ENCODE assay signal across 8 mouse cellular contexts in genomic region chr11:77467157-77467556, GRCm38 (mm10). TPM values are rescaled to one million over a fixed set of nuclear protein-coding genes. Genes with fewer than 3 reads are reported as not detected.
DNase-seq lines count a peak whose midpoint lies in the region; ATAC-seq and TF ChIP-seq lines count a peak whose summit lies in the region.

No protein-coding gene starts in this region.

- WGBS in intestine, embryonic 16.5 days = 3% methylated on average over 25 of the region's 25 CpGs
- 11% methylated on average over 10 of the region's 25 CpGs for WGBS in limb, embryonic 14.5 days

- no peak overlapping the region for H3K27ac ChIP-seq in left cerebral cortex, adult 2 months
- H3K27ac ChIP-seq in intestine, embryonic 16.5 days (ENCODE audit: low read length) = no peak overlapping the region
- H3K27ac ChIP-seq in limb, embryonic 14.5 days (replicated peaks; ENCODE audit: low read depth, low read length) = no peak overlapping the region

- H3K27me3 ChIP-seq in intestine, embryonic 16.5 days (replicated peaks; ENCODE audit: control insufficient read depth, insufficient read depth, low read length) = peaks cover 44% of the 10 kb centered on the region
- peaks cover 48% of the 10 kb centered on the region for H3K27me3 ChIP-seq in limb, embryonic 14.5 days (ENCODE audit: control insufficient read depth, insufficient read depth, low read length)

- peak; percentile 70 to 73 for DNase-seq in left cerebral cortex, adult 2 months (ENCODE audit: extremely low spot score in 1 of 2, low spot score in 2 of 2)
- no peak for DNase-seq in left cerebral cortex, adult 8-10 months (ENCODE audit: low spot score in 2 of 2)
- DNase-seq in brain, adult 2 months (ENCODE audit: low read depth, low spot score) = peak; percentile 75
- peak; percentile 80 for DNase-seq in gastrocnemius, postnatal 14 days
- DNase-seq in limb, embryonic 14.5 days (ENCODE audit: low spot score) = no peak
- peak; percentile 90 for DNase-seq in naive thymus-derived CD4-positive, alpha-beta T cell, adult 2 months (ENCODE audit: low read depth)
- peak; percentile 75 for DNase-seq in testis, postnatal 14 days (ENCODE audit: low spot score)

- H3K4me2 ChIP-seq in intestine, embryonic 16.5 days (ENCODE audit: low read depth, low read length) = peak overlapping the region; percentile 41
- H3K4me2 ChIP-seq in limb, embryonic 14.5 days (replicated peaks; ENCODE audit: low read depth, low read length, severe bottlenecking) = no peak overlapping the region

- no peaks in the 10 kb centered on the region for H3K9me3 ChIP-seq in intestine, embryonic 16.5 days (ENCODE audit: control insufficient read depth, low read length)
- no peaks in the 10 kb centered on the region for H3K9me3 ChIP-seq in limb, embryonic 14.5 days (ENCODE audit: control insufficient read depth, low read length)

- H3K36me3 ChIP-seq in intestine, embryonic 16.5 days (ENCODE audit: control insufficient read depth, insufficient read depth, low read length) = no peaks in the 10 kb centered on the region; the same call in 1 of the 2 replicates
- H3K36me3 ChIP-seq in limb, embryonic 14.5 days (ENCODE audit: control insufficient read depth, insufficient read depth, low read length) = peaks cover 13% of the 10 kb centered on the region

- peak; percentile 75 for TF ChIP-seq CTCF in left cerebral cortex, adult 2 months (IDR thresholded peaks at IDR 0.05)

- TF ChIP-seq POLR2A in limb, embryonic 14.5 days (IDR thresholded peaks at IDR 0.05; ENCODE audit: borderline replicate concordance, extremely low read depth, insufficient read depth, insufficient read length) = no peak

- intact Hi-C loops in left cerebral cortex, adult 2 months (cut with DNase I) = no loop called here
- intact Hi-C loops in gastrocnemius, postnatal 14 days (cut with DNase I; ENCODE audit: low total_unique reads) = no loop called here

- peak; percentile 71 for ATAC-seq in intestine, embryonic 16.5 days
- ATAC-seq in limb, embryonic 14.5 days (ENCODE audit: low FRiP score, low read depth) = no peak

- H3K9ac ChIP-seq in intestine, embryonic 16.5 days (ENCODE audit: low read depth, low read length) = no peak overlapping the region
- H3K9ac ChIP-seq in limb, embryonic 14.5 days (ENCODE audit: low read depth, low read length, severe bottlenecking) = no peak overlapping the region; the same call in 1 of the 2 replicates

- H3K4me3 ChIP-seq in left cerebral cortex, adult 2 months = no peak overlapping the region
- peak overlapping the region; percentile 21; the same call in 1 of the 2 replicates for H3K4me3 ChIP-seq in intestine, embryonic 16.5 days (ENCODE audit: low read length)
- H3K4me3 ChIP-seq in limb, embryonic 14.5 days (replicated peaks; ENCODE audit: low read length) = peak overlapping the region; percentile 8; the same call in 1 of the 2 replicates

- H3K4me1 ChIP-seq in intestine, embryonic 16.5 days (ENCODE audit: control insufficient read depth, insufficient read depth, low read length) = peaks cover 9% of the 10 kb centered on the region
- peaks cover 6% of the 10 kb centered on the region; the same call in 1 of the 2 replicates for H3K4me1 ChIP-seq in limb, embryonic 14.5 days (ENCODE audit: control insufficient read depth, insufficient read depth, low read length)

RNA-seq across cellular contexts. Expression of gene Coro6, which starts 4.9 kb away (rescaled TPM):
- total RNA-seq in left cerebral cortex, adult 2 months (2021) = 10 to 100 TPM; 48.9 to 57.9 TPM
- 10 to 100 TPM; 48.9 to 51.4 (median 50.4) TPM for total RNA-seq in left cerebral cortex, adult 8-10 months (2022)
- 10 to 100 TPM; 79.2 to 80.8 TPM for total RNA-seq in gastrocnemius, postnatal 14 days (2021)
- not detected in 2 replicates for polyA plus RNA-seq in intestine, embryonic 16.5 days (2015; fragmentation: Nextera tagmentation; extraction: Ambion mirVana)
- polyA plus RNA-seq in limb, embryonic 14.5 days (2012; rRNA removed) = 10.3 and 10.5 TPM in 2 replicates
- 1.5 and 2.3 TPM in 2 replicates for polyA plus RNA-seq in limb, embryonic 14.5 days (2014; fragmentation: Nextera tagmentation; extraction: Ambion mirVana)

RNA-seq across cellular contexts. Expression of gene Ankrd13b, which starts 22.3 kb away (rescaled TPM):
- total RNA-seq in left cerebral cortex, adult 2 months (2021) = 10 to 100 TPM; 89.7 to 91.7 TPM
- 10 to 100 TPM; 75.8 to 83.0 (median 79.6) TPM for total RNA-seq in left cerebral cortex, adult 8-10 months (2022)
- total RNA-seq in gastrocnemius, postnatal 14 days (2021) = 1 to 10 TPM; 5.7 to 6.3 TPM
- 1.6 and 1.7 TPM in 2 replicates for polyA plus RNA-seq in intestine, embryonic 16.5 days (2015; fragmentation: Nextera tagmentation; extraction: Ambion mirVana)
- polyA plus RNA-seq in limb, embryonic 14.5 days (2012; rRNA removed) = 98.1 and 133 TPM in 2 replicates
- polyA plus RNA-seq in limb, embryonic 14.5 days (2014; fragmentation: Nextera tagmentation; extraction: Ambion mirVana) = 13.9 and 15.1 TPM in 2 replicates

RNA-seq across cellular contexts. Expression of gene Git1, which starts 26.2 kb away (rescaled TPM):
- 100 to 1,000 TPM; 297 to 305 TPM for total RNA-seq in left cerebral cortex, adult 2 months (2021)
- 100 to 1,000 TPM; 281 to 307 (median 287) TPM for total RNA-seq in left cerebral cortex, adult 8-10 months (2022)
- total RNA-seq in gastrocnemius, postnatal 14 days (2021) = 10 to 100 TPM; 23.0 to 25.9 TPM
- 12.2 and 12.8 TPM in 2 replicates for polyA plus RNA-seq in intestine, embryonic 16.5 days (2015; fragmentation: Nextera tagmentation; extraction: Ambion mirVana)
- 57.1 and 71.7 TPM in 2 replicates for polyA plus RNA-seq in limb, embryonic 14.5 days (2012; rRNA removed)
- 17.3 and 18.2 TPM in 2 replicates for polyA plus RNA-seq in limb, embryonic 14.5 days (2014; fragmentation: Nextera tagmentation; extraction: Ambion mirVana)

RNA-seq across cellular contexts. Expression of gene Abhd15, which starts 47.8 kb away (rescaled TPM):
- 1 to 10 TPM; 1.4 to 1.7 TPM for total RNA-seq in left cerebral cortex, adult 2 months (2021)
- 1 to 10 TPM in 3 of 4 experiments, under 1 TPM in 1; 0.99 to 1.7 (median 1.5) TPM for total RNA-seq in left cerebral cortex, adult 8-10 months (2022)
- under 1 TPM; 0.45 to 0.53 TPM for total RNA-seq in gastrocnemius, postnatal 14 days (2021)
- polyA plus RNA-seq in intestine, embryonic 16.5 days (2015; fragmentation: Nextera tagmentation; extraction: Ambion mirVana) = 4.0 and 4.7 TPM in 2 replicates
- 0.50 and 0.93 TPM in 2 replicates for polyA plus RNA-seq in limb, embryonic 14.5 days (2012; rRNA removed)
- 1.5 and 1.8 TPM in 2 replicates for polyA plus RNA-seq in limb, embryonic 14.5 days (2014; fragmentation: Nextera tagmentation; extraction: Ambion mirVana)

RNA-seq across cellular contexts. Expression of gene Trp53i13, which starts 48.6 kb away (rescaled TPM):
- 1 to 10 TPM; 3.6 to 5.0 TPM for total RNA-seq in left cerebral cortex, adult 2 months (2021)
- 1 to 10 TPM; 4.3 to 9.4 (median 5.6) TPM for total RNA-seq in left cerebral cortex, adult 8-10 months (2022)
- total RNA-seq in gastrocnemius, postnatal 14 days (2021) = 1 to 10 TPM; 6.0 to 6.3 TPM
- polyA plus RNA-seq in intestine, embryonic 16.5 days (2015; fragmentation: Nextera tagmentation; extraction: Ambion mirVana) = 24.1 and 24.3 TPM in 2 replicates
- polyA plus RNA-seq in limb, embryonic 14.5 days (2012; rRNA removed) = 51.1 and 77.3 TPM in 2 replicates
- polyA plus RNA-seq in limb, embryonic 14.5 days (2014; fragmentation: Nextera tagmentation; extraction: Ambion mirVana) = 67.3 and 69.0 TPM in 2 replicates

Comparison
In these comparisons a context has a peak if more than half of its experiments do, and no peak if none do; other contexts are left out.
1. DNase-seq: peak in left cerebral cortex, adult 2 months (2 of 2), brain, adult 2 months (single experiment), gastrocnemius, postnatal 14 days (single experiment), naive thymus-derived CD4-positive, alpha-beta T cell, adult 2 months (single experiment) and testis, postnatal 14 days (single experiment); none in left cerebral cortex, adult 8-10 months (0 of 2) and limb, embryonic 14.5 days (single experiment).
2. RNA of gene Ankrd13b, which starts 22.3 kb away (total RNA-seq): 89.7 to 91.7 TPM in left cerebral cortex, adult 2 months and 75.8 to 83.0 TPM in left cerebral cortex, adult 8-10 months; 5.7 to 6.3 TPM in gastrocnemius, postnatal 14 days; every median in the first group is over 10 times any median in the second.
3. RNA of gene Git1, which starts 26.2 kb away (total RNA-seq): 297 to 305 TPM in left cerebral cortex, adult 2 months and 281 to 307 TPM in left cerebral cortex, adult 8-10 months; 23.0 to 25.9 TPM in gastrocnemius, postnatal 14 days; every median in the first group is over 10 times any median in the second.